Mouse (Mus musculus) brown adipose tissue, adult 24 weeks (tissue): ENCODE data around the gene 2310030G06Rik. TPM values are rescaled to one million over a fixed set of nuclear protein-coding genes. Genes with fewer than 3 reads are reported as not detected.
A peak's percentile ranks its signal among the peaks of the same experiment; 100 is the strongest.

ENCODE experiments used
- H3K27ac ChIP-seq: fragments of 200-500 bp; replicated peaks from 2 replicates; pipeline ENCODE4 v1.5.1; 2012; ENCODE audit warnings: low read depth, mild to moderate bottlenecking, low read length
- H3K4me1 ChIP-seq: fragments of 200-500 bp; 2 replicates; pipeline ENCODE4 v1.6.1; 2012; ENCODE audit warnings: low read length, mixed read lengths; ENCODE audit not compliant: control insufficient read depth, insufficient read depth, insufficient read length
- H3K4me3 ChIP-seq: fragments of 200-500 bp; 2 replicates; pipeline ENCODE4 v1.5.1; 2012; ENCODE audit warnings: low read depth, mild to moderate bottlenecking, low read length, moderate library complexity; ENCODE audit not compliant: insufficient read depth
- polyA plus RNA-seq: library from polyadenylated mRNA; stranded (reverse); fragments of >200 nt; gene quantifications from 2 replicates; pipeline ENCODE4 v1.2.4, GENCODE M21; 2012; ENCODE audit not compliant: missing spikeins, insufficient read depth, insufficient read length

2310030G06Rik gene
- polyA plus RNA-seq, 1 experiment = 5.0 TPM

- H3K4me1 ChIP-seq = peaks cover 2% of the 10 kb centered on the region
- peak overlapping the region; percentile 54 for H3K4me3 ChIP-seq
- no peak overlapping the region for H3K27ac ChIP-seq
These were observed 19.0 kb downstream of the 2310030G06Rik start for GRCm38 (mm10) chr9:50727171-50727924.

DNA sequence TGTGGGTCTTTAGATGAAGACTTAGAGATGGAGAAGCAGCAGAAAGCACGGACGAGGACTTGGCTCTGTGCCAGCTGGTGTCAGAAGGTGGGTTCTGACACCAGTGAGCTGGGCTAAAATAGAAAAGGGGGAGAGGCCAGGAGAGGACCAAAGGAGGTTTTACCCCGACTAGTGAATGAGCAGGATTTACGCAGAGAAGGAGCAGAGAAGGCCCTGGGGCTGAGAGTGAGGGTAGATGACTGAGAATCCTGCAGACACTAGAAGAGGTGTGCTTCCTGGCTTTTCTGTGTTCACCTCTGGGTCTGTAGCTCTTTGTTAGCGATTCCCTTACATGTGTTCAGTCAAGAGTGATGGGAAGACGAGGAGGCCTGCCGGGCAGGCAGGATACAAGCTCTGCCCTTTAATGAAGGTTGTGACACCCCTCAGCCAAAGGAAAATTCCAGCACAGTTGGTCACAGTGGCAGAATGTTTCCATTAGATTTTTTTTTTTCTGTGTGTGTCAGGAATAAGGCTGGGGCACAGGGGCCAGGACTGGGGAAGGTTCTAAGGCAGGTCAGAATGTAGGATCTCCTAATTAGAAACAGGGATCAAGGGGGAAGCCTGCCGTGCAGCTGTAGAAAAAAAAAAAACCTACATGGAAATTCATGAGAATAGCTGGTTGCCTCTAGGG, 20.3 kb downstream of the 2310030G06Rik start:
- no peak overlapping the region for H3K4me3 ChIP-seq
- H3K27ac ChIP-seq = no peak overlapping the region
- peaks cover 2% of the 10 kb centered on the region for H3K4me1 ChIP-seq

DNA sequence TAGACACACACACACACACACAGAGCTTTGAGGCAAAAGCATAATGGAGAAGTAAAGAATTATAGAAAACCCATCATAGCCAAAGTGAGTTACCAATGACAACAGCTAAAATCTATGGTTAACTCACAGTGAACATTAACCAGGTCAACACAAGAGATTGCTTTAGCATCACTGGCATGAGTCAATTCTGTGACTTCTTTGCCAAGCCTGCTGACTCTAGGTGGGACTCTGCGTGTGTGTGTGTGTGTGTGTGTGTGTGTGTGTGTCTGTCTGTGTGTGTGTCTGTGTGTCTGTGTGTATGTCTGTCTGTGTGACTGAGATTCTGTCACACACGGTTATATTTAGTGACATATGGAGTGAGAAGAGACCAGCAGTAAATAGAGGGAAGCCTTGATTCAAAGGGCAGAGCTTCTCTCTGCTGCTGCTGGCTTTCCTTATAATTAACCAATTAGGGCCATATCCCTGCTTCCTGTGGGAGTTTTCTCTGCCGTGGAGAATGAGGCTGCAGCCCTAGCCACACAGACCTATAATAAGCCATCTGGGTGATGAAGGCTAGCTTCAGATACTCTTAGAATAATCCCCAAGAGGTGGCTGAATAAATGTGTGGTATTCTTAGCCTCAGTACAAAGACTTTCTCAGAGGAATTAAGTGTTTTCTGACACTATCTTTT, 21.5 kb downstream of the 2310030G06Rik start:
- Histone ChIP-seq H3K27ac (no peak overlapping the region), H3K4me1 (peaks cover 2% of the 10 kb centered on the region), H3K4me3 (no peak overlapping the region)

- Histone ChIP-seq H3K27ac (no peak overlapping the region), H3K4me1 (peaks cover 2% of the 10 kb centered on the region), H3K4me3 (no peak overlapping the region)
These were observed 22.2 kb downstream of the 2310030G06Rik start for GRCm38 (mm10) chr9:50724147-50724546.

DNA sequence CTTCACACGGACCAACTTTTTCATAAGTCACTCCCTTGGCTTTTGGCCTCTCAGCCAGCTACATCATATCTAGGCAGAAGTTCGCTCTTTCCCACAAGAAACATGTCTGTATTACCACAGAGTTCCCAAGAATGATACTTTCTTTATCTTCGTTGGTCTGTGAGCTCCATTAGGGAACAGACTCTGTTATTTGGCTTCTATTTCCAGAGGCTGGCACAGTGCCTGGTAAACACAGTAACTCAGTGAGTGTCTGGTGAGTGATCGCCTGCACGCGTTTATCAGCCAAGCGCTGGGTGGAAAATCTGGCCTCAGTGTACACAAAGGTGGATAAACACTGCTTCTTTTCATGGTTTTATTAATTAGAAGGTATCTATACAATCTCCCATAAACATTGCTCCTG, 22.9 kb downstream of the 2310030G06Rik start:
- Histone ChIP-seq H3K4me1 (peaks cover 2% of the 10 kb centered on the region), H3K4me3 (peak overlapping the region; percentile 37), H3K27ac (peak overlapping the region; percentile 77)

DNA sequence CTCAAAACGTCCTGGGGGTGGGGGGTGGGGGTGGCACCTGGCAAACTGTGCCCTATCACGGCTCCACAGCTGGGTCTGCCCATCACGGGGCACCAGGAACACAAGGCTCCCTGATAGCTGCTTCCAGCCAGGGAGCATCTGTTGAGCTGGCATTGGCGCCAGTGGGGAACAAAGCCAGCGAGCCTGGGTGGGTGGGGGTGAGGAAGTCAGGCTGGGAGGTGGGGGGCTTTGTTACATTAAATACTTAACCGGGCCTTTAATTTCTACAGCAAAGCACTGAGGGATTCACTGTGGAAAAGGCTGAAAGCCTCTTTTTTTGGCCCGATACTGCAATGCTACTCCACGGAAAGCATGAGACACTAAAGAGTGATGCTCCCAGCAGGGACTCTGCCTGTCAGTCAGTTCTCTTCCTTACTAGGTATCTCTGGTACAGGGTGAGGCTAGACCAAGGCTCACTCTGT, 23.9 kb downstream of the 2310030G06Rik start:
- no peak overlapping the region for H3K4me3 ChIP-seq
- H3K27ac ChIP-seq = no peak overlapping the region
- H3K4me1 ChIP-seq = peaks cover 2% of the 10 kb centered on the region

GRCm38 (mm10) chr9:50721061-50721460, 25.3 kb downstream of the 2310030G06Rik start:
- Histone ChIP-seq H3K27ac (no peak overlapping the region), H3K4me3 (no peak overlapping the region), H3K4me1 (peaks cover 2% of the 10 kb centered on the region; the same call in 1 of the 2 replicates)

- Histone ChIP-seq H3K4me3 (no peak overlapping the region), H3K4me1 (peaks cover 2% of the 10 kb centered on the region; the same call in 1 of the 2 replicates), H3K27ac (no peak overlapping the region)
These were observed 27.5 kb downstream of the 2310030G06Rik start for GRCm38 (mm10) chr9:50718878-50719277.

DNA sequence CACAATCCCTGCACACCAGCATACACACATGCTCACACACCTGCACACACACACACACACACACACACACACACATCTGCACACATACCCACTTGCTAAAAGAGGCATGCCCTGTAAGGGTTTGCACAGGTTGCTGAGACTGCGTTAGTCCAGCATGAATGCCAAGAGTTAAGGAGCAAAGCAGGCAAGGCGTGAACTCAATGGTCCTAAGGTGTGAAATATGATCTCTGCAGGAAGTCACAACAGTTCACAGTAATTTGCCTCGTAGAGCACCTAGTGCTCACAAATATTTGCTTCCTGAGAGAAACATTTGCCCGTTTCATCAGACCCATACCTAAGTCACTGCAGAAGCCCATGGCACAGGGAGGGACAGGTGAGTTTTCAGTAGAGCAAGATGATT, 32.1 kb downstream of the 2310030G06Rik start:
- Histone ChIP-seq H3K27ac (no peak overlapping the region), H3K4me3 (no peak overlapping the region), H3K4me1 (no peaks in the 10 kb centered on the region)

GRCm38 (mm10) chr9:50711337-50711736, 35.0 kb downstream of the 2310030G06Rik start:
- Histone ChIP-seq H3K4me3 (no peak overlapping the region), H3K27ac (no peak overlapping the region), H3K4me1 (no peaks in the 10 kb centered on the region)

GRCm38 (mm10) chr9:50709108-50709507, 37.2 kb downstream of the 2310030G06Rik start:
- Histone ChIP-seq H3K4me3 (no peak overlapping the region), H3K4me1 (no peaks in the 10 kb centered on the region), H3K27ac (no peak overlapping the region)

DNA sequence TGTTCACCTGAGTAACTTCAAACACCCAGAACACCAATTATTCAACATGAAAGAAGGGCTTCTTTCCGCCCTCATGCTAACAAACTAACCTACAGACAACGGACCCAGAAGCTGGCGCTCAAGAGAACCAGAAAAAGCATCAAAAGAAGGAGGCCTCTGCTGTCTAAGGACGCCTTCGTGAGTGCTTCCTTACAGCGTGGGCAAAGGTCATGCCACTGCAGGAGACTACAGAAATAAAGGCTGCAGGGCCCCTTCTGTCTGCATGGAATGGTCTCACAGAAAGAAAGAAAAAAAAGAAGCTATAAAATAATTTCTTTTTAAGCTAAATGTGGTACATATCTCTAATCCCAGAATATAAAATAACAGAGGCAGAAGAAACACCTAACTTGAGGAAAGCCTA, 41.4 kb downstream of the 2310030G06Rik start:
- Histone ChIP-seq H3K4me3 (no peak overlapping the region), H3K27ac (no peak overlapping the region), H3K4me1 (no peaks in the 10 kb centered on the region)

DNA sequence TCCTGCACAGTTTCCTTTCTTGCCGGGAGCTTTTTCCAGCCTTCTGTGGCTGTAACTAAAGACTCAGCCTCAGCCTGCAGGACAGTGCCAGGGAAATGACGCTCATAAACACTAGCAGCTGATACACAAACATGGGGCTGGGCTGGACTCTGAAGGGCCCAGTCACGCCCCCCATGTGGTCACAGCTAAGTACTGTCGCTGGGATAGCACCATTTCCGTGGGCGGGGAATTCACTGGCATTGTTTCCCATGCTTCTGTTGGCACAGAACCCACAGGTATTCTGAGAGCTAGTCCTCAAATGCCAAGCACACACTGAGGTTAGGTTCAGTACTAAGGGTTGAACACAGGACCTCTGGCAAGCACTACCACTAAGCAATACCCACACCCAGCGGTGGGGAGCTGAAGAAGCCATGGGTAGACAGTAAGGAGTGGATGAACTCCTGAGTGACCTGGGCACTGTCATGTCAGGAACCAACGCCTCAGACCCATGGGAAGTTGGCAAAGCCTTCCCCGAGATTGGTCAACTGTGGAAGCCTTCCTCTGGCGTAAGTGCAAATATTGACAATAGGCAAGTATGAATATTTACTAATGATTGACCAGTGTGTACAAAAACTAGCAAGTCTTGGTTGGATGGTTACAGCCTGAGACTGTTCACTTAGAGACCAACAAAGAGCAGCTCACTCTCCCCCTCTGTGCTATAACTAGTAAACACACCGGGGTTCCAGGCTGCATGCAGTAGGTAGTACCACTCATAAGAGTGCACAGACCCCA, 45.2 kb downstream of the 2310030G06Rik start:
- H3K27ac ChIP-seq = no peak overlapping the region
- H3K4me1 ChIP-seq = no peaks in the 10 kb centered on the region
- H3K4me3 ChIP-seq = no peak overlapping the region

DNA sequence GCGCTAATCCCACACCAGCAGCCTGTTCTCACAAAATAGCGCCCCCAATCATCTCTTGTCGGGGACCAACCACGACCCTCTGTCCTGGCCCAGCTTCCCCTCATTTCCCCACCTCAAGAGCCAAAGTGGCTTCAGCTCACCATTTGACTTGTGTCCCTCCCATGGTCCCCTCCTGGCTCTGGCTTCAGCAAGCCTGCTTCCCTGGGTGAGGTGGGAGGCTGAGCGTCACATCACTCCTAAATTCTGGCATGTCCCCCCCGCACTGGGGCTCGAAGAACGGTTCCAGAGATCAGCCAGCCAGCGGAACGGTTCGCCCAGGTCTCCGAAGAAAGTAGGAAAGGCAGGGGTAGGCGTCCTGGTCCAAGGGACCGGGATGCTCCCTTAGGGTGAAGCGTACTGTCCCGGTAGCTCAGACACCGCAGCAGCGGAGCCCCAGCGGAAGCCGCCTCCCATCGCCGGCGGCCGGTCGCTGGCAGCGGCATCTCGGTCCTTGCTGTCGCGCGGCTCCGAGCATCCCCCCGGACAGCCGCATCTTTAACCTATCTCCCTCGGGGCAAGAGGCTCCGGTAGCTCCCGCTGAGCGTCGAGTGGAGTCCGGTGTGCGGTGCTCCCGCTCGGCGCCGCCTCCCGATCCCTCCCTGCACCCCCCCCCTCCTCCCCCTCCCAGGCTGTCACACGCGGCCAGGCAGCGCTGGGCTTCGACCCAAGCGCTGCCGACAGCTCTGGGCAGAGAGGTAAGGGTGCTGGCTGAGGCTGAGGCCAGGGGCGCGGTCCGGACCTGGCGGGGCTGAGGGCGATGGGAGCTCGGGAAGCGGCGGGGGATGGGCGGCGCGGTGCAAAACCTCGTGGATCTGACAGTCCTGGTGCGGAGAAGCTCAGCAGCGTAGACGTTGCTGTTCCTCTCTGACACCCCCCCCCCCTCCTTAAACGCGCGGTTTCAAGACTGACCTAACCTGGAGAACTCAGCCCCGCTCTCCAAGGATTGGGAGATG, 47.6 kb downstream of the 2310030G06Rik start:
- no peaks in the 10 kb centered on the region for H3K4me1 ChIP-seq
- H3K4me3 ChIP-seq = peak overlapping the region; percentile 60
- no peak overlapping the region for H3K27ac ChIP-seq
